ENCODE assay signal across 10 mouse cellular contexts in genomic region chr7:128304907-128305306, GRCm38 (mm10). TPM values are rescaled to one million over a fixed set of nuclear protein-coding genes. Genes with fewer than 3 reads are reported as not detected.
DNase-seq lines count a peak whose midpoint lies in the region; ATAC-seq and TF ChIP-seq lines count a peak whose summit lies in the region.
"Had no signal": no experiment of that assay in that cellular context is flagged by ENCODE, and none has a peak within 500 bp of the region (broad histone marks: within the 10 kb centered on the region; RNA-seq: fewer than 3 reads in every experiment).

No protein-coding gene starts in this region.

- H3K79me3 ChIP-seq in C2C12 (ENCODE audit: low read depth), result no peaks in the 10 kb centered on the region

- ATAC-seq in hindbrain, embryonic 14.5 days (ENCODE audit: low FRiP score), result 0 out of 2 replicates have a peak, but pooled peaks have one; percentile 51
- no peak for ATAC-seq in liver, embryonic 13.5 days (ENCODE audit: low read depth)

- no peak overlapping the region for H3K4me3 ChIP-seq in C2C12 (ENCODE audit: insufficient read depth, poor library complexity, severe bottlenecking)
- H3K4me3 ChIP-seq in hindbrain, embryonic 14.5 days (replicated peaks; ENCODE audit: low read length), result no peak overlapping the region
- H3K4me3 ChIP-seq in liver, embryonic 13.5 days (replicated peaks), result no peak overlapping the region
- H3K4me3 ChIP-seq: embryonic facial prominence, embryonic 12.5 days; limb, embryonic 12.5 days had no signal

- no peak overlapping the region for H3K4me2 ChIP-seq in hindbrain, embryonic 14.5 days (replicated peaks)
- no peak overlapping the region for H3K4me2 ChIP-seq in liver, embryonic 13.5 days
- H3K4me2 ChIP-seq: embryonic facial prominence, embryonic 12.5 days; limb, embryonic 12.5 days had no signal

- H3K36me3 ChIP-seq in C2C12 (ENCODE audit: control insufficient read depth, insufficient read depth), result no peaks in the 10 kb centered on the region
- no peaks in the 10 kb centered on the region for H3K36me3 ChIP-seq in hindbrain, embryonic 14.5 days (replicated peaks; ENCODE audit: control insufficient read depth, insufficient read depth)
- H3K36me3 ChIP-seq in liver, embryonic 13.5 days, result peaks cover 12% of the 10 kb centered on the region
- H3K36me3 ChIP-seq: embryonic facial prominence, embryonic 12.5 days; limb, embryonic 12.5 days had no signal

- H3K9ac ChIP-seq in hindbrain, embryonic 14.5 days, result no peak overlapping the region
- H3K9ac ChIP-seq in liver, embryonic 13.5 days, result no peak overlapping the region; the same call in 1 of the 2 replicates
- H3K9ac ChIP-seq: embryonic facial prominence, embryonic 12.5 days; limb, embryonic 12.5 days had no signal

- intact Hi-C loops in heart, postnatal 10 days (cut with DNase I), result loop anchor here (1.0 to 5.0 kb wide), 2 partner anchors 40 to 387 kb away; no protein-coding TSS in a partner anchor

- no peaks in the 10 kb centered on the region for H3K4me1 ChIP-seq in hindbrain, embryonic 14.5 days (replicated peaks; ENCODE audit: control insufficient read depth, insufficient read depth, low read length)
- H3K4me1 ChIP-seq in liver, embryonic 13.5 days (replicated peaks), result peaks cover 68% of the 10 kb centered on the region

- no peaks in the 10 kb centered on the region for H3K79me2 ChIP-seq in C2C12 (ENCODE audit: control insufficient read depth, insufficient read depth)

- no peak overlapping the region for H3ac ChIP-seq in C2C12 (ENCODE audit: control insufficient read depth, insufficient read length, low read depth)

- DNase-seq in heart, postnatal 10 days, result peak; percentile 65 to 70
- DNase-seq in heart, adult 8-10 months (ENCODE audit: low spot score), result no peak
- DNase-seq in NIH3T3 (ENCODE audit: low read depth), result peak; percentile 84
- peak; percentile 75 for DNase-seq in hindbrain, embryonic 14.5 days (ENCODE audit: low spot score)
- DNase-seq in liver, embryonic 13.5 days, result peak; percentile 21
- peak; percentile 69 to 80 for DNase-seq in right cerebral cortex, postnatal 10 days (ENCODE audit: low spot score in 2 of 2)
- no peak for DNase-seq in adrenal gland, postnatal 25 days

- no peaks in the 10 kb centered on the region for H3K9me3 ChIP-seq in hindbrain, embryonic 14.5 days (ENCODE audit: control insufficient read depth, low read length)
- no peaks in the 10 kb centered on the region for H3K9me3 ChIP-seq in liver, embryonic 13.5 days (replicated peaks)
- H3K9me3 ChIP-seq: embryonic facial prominence, embryonic 12.5 days; limb, embryonic 12.5 days had no signal

- H3K27ac ChIP-seq in hindbrain, embryonic 14.5 days, result no peak overlapping the region
- peak overlapping the region; percentile 60 for H3K27ac ChIP-seq in liver, embryonic 13.5 days
- H3K27ac ChIP-seq: embryonic facial prominence, embryonic 12.5 days; limb, embryonic 12.5 days had no signal

- H3K27me3 ChIP-seq in C2C12 (ENCODE audit: control insufficient read depth, insufficient read depth, insufficient read length), result no peaks in the 10 kb centered on the region
- no peaks in the 10 kb centered on the region for H3K27me3 ChIP-seq in hindbrain, embryonic 14.5 days (ENCODE audit: control insufficient read depth, insufficient read depth, low read length)
- H3K27me3 ChIP-seq in liver, embryonic 13.5 days, result no peaks in the 10 kb centered on the region
- H3K27me3 ChIP-seq: embryonic facial prominence, embryonic 12.5 days; limb, embryonic 12.5 days had no signal

- TF ChIP-seq CTCF in C2C12 (IDR thresholded peaks at IDR 0.05; ENCODE audit: control insufficient read depth, insufficient read depth, insufficient read length), result peak; percentile 51

- WGBS in hindbrain, embryonic 14.5 days, result 13% methylated on average over 5 of the region's 5 CpGs
- 7% methylated on average over 5 of the region's 5 CpGs for WGBS in liver, embryonic 13.5 days (ENCODE audit: insufficient replicate concordance)

TF ChIP-seq in C2C12, 6 proteins besides CTCF, POLR2A, EP300 and RAD21:
- no peak for TF ChIP-seq MAX (IDR thresholded peaks at IDR 0.05)
- TF ChIP-seq MYOD1 (IDR thresholded peaks at IDR 0.05; ENCODE audit: control insufficient read depth, insufficient read length, low read depth), result no peak
- TF ChIP-seq MYOG (IDR thresholded peaks at IDR 0.05; ENCODE audit: control insufficient read depth, extremely low read depth, insufficient read length), result no peak
- no peak for TF ChIP-seq CEBPB (IDR thresholded peaks at IDR 0.05; ENCODE audit: low read depth)
- no peak for TF ChIP-seq USF1 (IDR thresholded peaks at IDR 0.05; ENCODE audit: low read depth)
- no peak for TF ChIP-seq FOSL1 (IDR thresholded peaks at IDR 0.05; ENCODE audit: insufficient read depth, low read length, poor library complexity, severe bottlenecking)

RNA-seq across cellular contexts. Expression of gene BC017158, which starts 6.9 kb away (rescaled TPM):
- total RNA-seq in heart, postnatal 10 days (2021), result 10 to 100 TPM; 10.3 to 10.8 TPM
- 1 to 10 TPM; 5.8 to 6.9 (median 6.5) TPM for total RNA-seq in heart, adult 8-10 months (2022)
- 13.3 TPM for polyA plus RNA-seq in C2C12 (2012; fragmentation: generic; extraction: Trizol)
- 23.6 and 23.9 TPM in 2 replicates for polyA plus RNA-seq in hindbrain, embryonic 14.5 days (2014; fragmentation: Nextera tagmentation; extraction: Ambion mirVana)
- 16.7 and 21.4 TPM in 2 replicates for polyA plus RNA-seq in liver, embryonic 13.5 days (2015; fragmentation: Nextera tagmentation; extraction: Ambion mirVana)
- total RNA-seq in adrenal gland, postnatal 25 days (2021), result 29.0 and 33.5 TPM in 2 replicates

RNA-seq across cellular contexts. Expression of gene Slc5a2, which starts 39.5 kb away (rescaled TPM):
- not detected for total RNA-seq in heart, postnatal 10 days (2021)
- total RNA-seq in heart, adult 8-10 months (2022), result not detected
- not detected for polyA plus RNA-seq in C2C12 (2012; fragmentation: generic; extraction: Trizol)
- 0.23 TPM in 1 of 2 replicates, not detected in the other for polyA plus RNA-seq in hindbrain, embryonic 14.5 days (2014; fragmentation: Nextera tagmentation; extraction: Ambion mirVana)
- 1.6 and 2.4 TPM in 2 replicates for polyA plus RNA-seq in liver, embryonic 13.5 days (2015; fragmentation: Nextera tagmentation; extraction: Ambion mirVana)
- total RNA-seq in adrenal gland, postnatal 25 days (2021), result not detected in 2 replicates
- polyA plus RNA-seq: limb, embryonic 12.5 days had no signal

RNA-seq across cellular contexts. Expression of gene Tgfb1i1, which starts 58.3 kb away (rescaled TPM):
- 10 to 100 TPM; 52.1 to 57.0 TPM for total RNA-seq in heart, postnatal 10 days (2021)
- 10 to 100 TPM; 13.5 to 15.7 (median 14.6) TPM for total RNA-seq in heart, adult 8-10 months (2022)
- 110 TPM for polyA plus RNA-seq in C2C12 (2012; fragmentation: generic; extraction: Trizol)
- 23.5 and 27.8 TPM in 2 replicates for polyA plus RNA-seq in hindbrain, embryonic 14.5 days (2014; fragmentation: Nextera tagmentation; extraction: Ambion mirVana)
- 14.3 and 17.8 TPM in 2 replicates for polyA plus RNA-seq in liver, embryonic 13.5 days (2015; fragmentation: Nextera tagmentation; extraction: Ambion mirVana)
- total RNA-seq in adrenal gland, postnatal 25 days (2021), result 20.2 and 23.0 TPM in 2 replicates

Comparison
In these comparisons a context has a peak if more than half of its experiments do, and no peak if none do; other contexts are left out.
1. DNase-seq: peak in heart, postnatal 10 days (2 of 2), NIH3T3 (single experiment), hindbrain, embryonic 14.5 days (single experiment), liver, embryonic 13.5 days (single experiment) and right cerebral cortex, postnatal 10 days (2 of 2); none in heart, adult 8-10 months (single experiment) and adrenal gland, postnatal 25 days (single experiment).